Mouse (Mus musculus) heart, embryonic 10.5 days (tissue): ENCODE measurements around the gene Mroh3. TPM values are rescaled to one million over a fixed set of nuclear protein-coding genes. Genes with fewer than 3 reads are reported as not detected.

Experiments
- DNase-seq: peaks from one replicate; pipeline ENCODE4 v3.0.0-alpha.2; 2017; ENCODE audit warnings: low spot score
- H3K27ac ChIP-seq: fragments of 300-500 bp; sonication (generic); 2 replicates; pipeline ENCODE4 v1.5.1; 2016; ENCODE audit warnings: mild to moderate bottlenecking
- H3K27me3 ChIP-seq: fragments of 300-500 bp; sonication (generic); 2 replicates; pipeline ENCODE4 v1.6.1; 2016; ENCODE audit warnings: mild to moderate bottlenecking; ENCODE audit not compliant: poor library complexity, insufficient read depth, severe bottlenecking
- H3K36me3 ChIP-seq: fragments of 300-500 bp; sonication (generic); 2 replicates; pipeline ENCODE4 v1.6.1; 2016; ENCODE audit warnings: mild to moderate bottlenecking, moderate library complexity
- H3K4me1 ChIP-seq: fragments of 300-500 bp; sonication (generic); 2 replicates; pipeline ENCODE4 v1.6.1; 2016; ENCODE audit warnings: mild to moderate bottlenecking
- H3K4me3 ChIP-seq: fragments of 300-500 bp; sonication (generic); 2 replicates; pipeline ENCODE4 v1.5.1; 2016; ENCODE audit warnings: mild to moderate bottlenecking, moderate library complexity
- H3K9me3 ChIP-seq: fragments of 300-500 bp; sonication (generic); 2 replicates; pipeline ENCODE4 v1.6.1; 2016; ENCODE audit warnings: mild to moderate bottlenecking, moderate library complexity
- WGBS: fragments of 180-500 bp; shearing (Covaris S2); methylation state at CpG from one replicate; pipeline ENCODE4 v1.1.7; 2016; 5-methylcytosine and 5-hydroxymethylcytosine counted together
- polyA plus RNA-seq: library from polyadenylated mRNA; unstranded; fragments of >200 nt; fragmentation: Nextera tagmentation; extraction: Ambion mirVana; gene quantifications from 2 replicates; pipeline ENCODE4 v1.2.1, GENCODE M21; 2016

Mroh3 gene
- polyA plus RNA-seq, 1 experiment from 2014 or later: 0.11 TPM

DNA sequence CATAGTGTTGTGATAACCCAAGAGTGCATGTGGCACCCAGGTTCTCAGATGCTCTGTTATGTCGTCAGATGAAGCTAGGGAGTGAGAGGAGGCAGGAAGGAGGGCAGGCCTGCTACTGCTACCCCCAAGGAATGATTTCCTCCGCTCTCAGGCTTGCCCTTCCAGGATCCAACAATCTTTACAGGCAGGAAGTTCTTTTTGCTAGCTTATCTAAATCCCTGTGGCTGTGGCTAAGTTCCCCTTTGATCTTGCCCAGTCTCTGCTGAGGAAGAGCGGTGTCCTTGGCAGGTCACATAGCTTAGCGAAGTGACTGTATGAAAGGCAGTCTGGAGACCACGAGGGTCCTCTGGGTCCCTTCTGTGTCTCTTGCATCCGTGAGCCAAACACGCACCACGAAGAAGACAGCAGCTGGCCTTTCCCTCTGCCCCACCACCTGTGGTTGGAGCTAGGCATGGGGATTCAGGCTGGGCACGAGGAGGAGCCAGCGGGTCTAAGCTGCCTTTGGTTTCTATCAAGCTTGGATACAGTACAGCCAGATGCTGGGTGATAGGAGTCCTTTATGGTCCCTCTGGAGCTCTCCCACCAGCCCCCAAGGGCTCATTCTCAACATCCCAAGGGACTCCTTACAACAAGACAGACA lies 74.3 kb downstream of the Mroh3 start:
- no peak for DNase-seq
- Histone ChIP-seq H3K9me3 (no peaks in the 10 kb centered on the region), H3K4me3 (peak overlapping the region; percentile 29), H3K4me1 (peaks cover 99% of the 10 kb centered on the region), H3K27ac (peak overlapping the region; percentile 97), H3K36me3 (no peaks in the 10 kb centered on the region), H3K27me3 (no peaks in the 10 kb centered on the region)
- 9% methylated on average over 10 of the region's 10 CpGs for WGBS

GRCm38 (mm10) chr1:136137575-136137974 lies 75.1 kb downstream of the Mroh3 start:
- Histone ChIP-seq H3K9me3 (no peaks in the 10 kb centered on the region), H3K27ac (peak overlapping the region; percentile 97), H3K27me3 (peaks cover 6% of the 10 kb centered on the region; the same call in 1 of the 2 replicates), H3K4me3 (peak overlapping the region; percentile 29), H3K36me3 (no peaks in the 10 kb centered on the region), H3K4me1 (peaks cover 99% of the 10 kb centered on the region)
- 8% methylated on average over 4 of the region's 4 CpGs for WGBS
- DNase-seq: peak; percentile 87

DNA sequence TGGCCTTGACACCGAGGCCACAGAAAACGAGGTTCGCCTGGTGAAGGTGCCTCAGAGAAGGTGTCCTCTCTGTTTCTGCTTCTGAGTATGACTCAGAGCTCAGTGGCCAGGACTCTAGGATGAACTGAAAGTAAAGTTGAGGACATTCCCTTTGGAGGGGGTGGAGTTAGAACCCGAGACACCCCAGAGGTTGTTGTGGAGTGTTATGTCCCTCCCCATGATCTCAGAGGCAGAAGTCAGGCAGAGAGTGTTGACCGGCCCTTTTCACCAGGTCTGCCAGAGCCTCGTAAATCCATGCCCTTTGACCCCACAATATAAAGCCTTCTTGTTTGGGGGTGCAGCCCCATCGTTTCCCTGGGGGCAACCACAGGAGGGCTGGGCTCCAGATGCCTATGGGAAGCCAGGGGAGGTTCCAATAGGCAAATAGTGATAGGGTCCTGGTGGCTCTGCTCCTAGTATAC lies 75.5 kb downstream of the Mroh3 start:
- H3K27me3 ChIP-seq: peaks cover 6% of the 10 kb centered on the region; the same call in 1 of the 2 replicates
- H3K4me3 ChIP-seq: no peak overlapping the region
- peak overlapping the region; percentile 97 for H3K27ac ChIP-seq
- H3K36me3 ChIP-seq: no peaks in the 10 kb centered on the region
- DNase-seq: no peak
- peaks cover 99% of the 10 kb centered on the region for H3K4me1 ChIP-seq
- 23% methylated on average over 7 of the region's 7 CpGs for WGBS
- H3K9me3 ChIP-seq: no peaks in the 10 kb centered on the region

- H3K4me1 ChIP-seq: peaks cover 99% of the 10 kb centered on the region
- H3K4me3 ChIP-seq: no peak overlapping the region
- no peaks in the 10 kb centered on the region for H3K36me3 ChIP-seq
- no peaks in the 10 kb centered on the region for H3K9me3 ChIP-seq
- peak overlapping the region; percentile 97 for H3K27ac ChIP-seq
- WGBS: 29% methylated on average over 4 of the region's 4 CpGs
- DNase-seq: no peak
- H3K27me3 ChIP-seq: peaks cover 6% of the 10 kb centered on the region; the same call in 1 of the 2 replicates
Observed at GRCm38 (mm10) chr1:136136547-136136946, 76.1 kb downstream of the Mroh3 start.

GRCm38 (mm10) chr1:136135777-136136444 lies 76.7 kb downstream of the Mroh3 start:
- H3K27me3 ChIP-seq: peaks cover 6% of the 10 kb centered on the region; the same call in 1 of the 2 replicates
- no peaks in the 10 kb centered on the region for H3K9me3 ChIP-seq
- H3K36me3 ChIP-seq: no peaks in the 10 kb centered on the region
- H3K27ac ChIP-seq: peak overlapping the region; percentile 97
- peaks cover 99% of the 10 kb centered on the region for H3K4me1 ChIP-seq
- H3K4me3 ChIP-seq: no peak overlapping the region
- no peak for DNase-seq
- 69% methylated on average over 6 of the region's 6 CpGs for WGBS

DNA sequence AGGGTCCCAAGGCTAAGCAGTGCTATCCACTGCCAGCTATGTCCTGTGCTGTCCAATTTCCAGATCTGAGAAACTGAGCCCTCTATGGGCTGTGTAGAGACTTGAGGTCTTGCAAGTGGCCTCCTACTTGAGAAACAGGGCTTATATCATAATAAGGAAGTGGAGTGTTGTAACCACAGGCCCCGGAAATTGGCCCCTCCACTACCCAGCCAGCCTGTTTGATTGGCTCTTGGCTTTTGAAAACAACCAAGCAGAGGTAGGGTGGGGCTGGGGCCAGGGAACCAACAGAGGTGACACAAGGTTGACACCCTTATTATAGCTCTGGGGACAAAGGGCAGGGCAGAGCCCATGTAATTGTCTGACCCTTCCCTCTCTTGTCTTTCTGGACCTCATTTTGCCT lies 77.6 kb downstream of the Mroh3 start:
- peaks cover 99% of the 10 kb centered on the region for H3K4me1 ChIP-seq
- peak overlapping the region; percentile 66 for H3K27ac ChIP-seq
- H3K36me3 ChIP-seq: no peaks in the 10 kb centered on the region
- 62% methylated on average over 1 of the region's 1 CpGs for WGBS
- H3K27me3 ChIP-seq: peaks cover 9% of the 10 kb centered on the region; the same call in 1 of the 2 replicates
- H3K9me3 ChIP-seq: no peaks in the 10 kb centered on the region
- DNase-seq: peak; percentile 91
- H3K4me3 ChIP-seq: no peak overlapping the region

- Histone ChIP-seq H3K36me3 (no peaks in the 10 kb centered on the region), H3K4me1 (peaks cover 99% of the 10 kb centered on the region), H3K4me3 (no peak overlapping the region), H3K27ac (peak overlapping the region; percentile 66), H3K9me3 (no peaks in the 10 kb centered on the region), H3K27me3 (peaks cover 10% of the 10 kb centered on the region; the same call in 1 of the 2 replicates)
- DNase-seq: no peak
- 44% methylated on average over 2 of the region's 2 CpGs for whole genome bisulfite sequencing
Observed at GRCm38 (mm10) chr1:136134547-136134946, 78.1 kb downstream of the Mroh3 start.

DNA sequence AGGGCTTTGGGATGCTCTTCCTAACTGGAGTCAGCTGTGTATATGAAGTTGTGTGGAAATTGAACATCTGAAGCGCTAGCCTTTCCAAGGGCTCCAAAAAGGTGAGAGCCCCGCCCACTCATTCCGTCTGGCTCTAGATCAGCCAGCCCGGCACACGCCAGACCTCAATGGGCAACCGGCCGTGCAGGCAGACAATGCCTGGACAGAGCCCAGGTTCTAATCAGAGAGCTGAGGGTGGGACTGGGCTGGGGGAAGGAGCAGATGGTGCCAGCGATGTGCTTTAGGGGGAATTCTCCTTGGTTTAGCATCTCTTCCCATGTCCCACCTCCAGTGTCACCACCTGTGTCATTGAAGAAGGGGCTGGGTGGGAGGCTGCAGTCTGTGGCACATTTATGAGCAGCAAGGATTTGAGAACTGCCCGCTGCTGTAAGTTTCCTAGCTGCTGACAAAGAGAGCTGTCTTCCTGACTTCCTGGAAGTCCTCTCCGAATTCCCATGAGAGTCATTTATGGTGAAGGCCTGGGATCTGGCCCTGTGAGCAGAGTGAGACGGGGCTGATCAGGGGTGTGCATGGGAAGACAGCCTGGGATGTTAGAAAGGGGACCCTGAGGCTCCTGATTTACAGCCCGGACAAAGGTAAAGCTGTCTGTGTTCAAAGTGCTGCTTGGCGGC lies 78.9 kb downstream of the Mroh3 start:
- Histone ChIP-seq H3K27ac (peak overlapping the region; percentile 66; the same call in 1 of the 2 replicates), H3K36me3 (no peaks in the 10 kb centered on the region), H3K4me1 (peaks cover 99% of the 10 kb centered on the region), H3K4me3 (peak overlapping the region; percentile 95; the same call in 1 of the 2 replicates), H3K9me3 (no peaks in the 10 kb centered on the region), H3K27me3 (peaks cover 10% of the 10 kb centered on the region; the same call in 1 of the 2 replicates)
- DNase-seq: no peak
- 36% methylated on average over 13 of the region's 13 CpGs for WGBS

DNA sequence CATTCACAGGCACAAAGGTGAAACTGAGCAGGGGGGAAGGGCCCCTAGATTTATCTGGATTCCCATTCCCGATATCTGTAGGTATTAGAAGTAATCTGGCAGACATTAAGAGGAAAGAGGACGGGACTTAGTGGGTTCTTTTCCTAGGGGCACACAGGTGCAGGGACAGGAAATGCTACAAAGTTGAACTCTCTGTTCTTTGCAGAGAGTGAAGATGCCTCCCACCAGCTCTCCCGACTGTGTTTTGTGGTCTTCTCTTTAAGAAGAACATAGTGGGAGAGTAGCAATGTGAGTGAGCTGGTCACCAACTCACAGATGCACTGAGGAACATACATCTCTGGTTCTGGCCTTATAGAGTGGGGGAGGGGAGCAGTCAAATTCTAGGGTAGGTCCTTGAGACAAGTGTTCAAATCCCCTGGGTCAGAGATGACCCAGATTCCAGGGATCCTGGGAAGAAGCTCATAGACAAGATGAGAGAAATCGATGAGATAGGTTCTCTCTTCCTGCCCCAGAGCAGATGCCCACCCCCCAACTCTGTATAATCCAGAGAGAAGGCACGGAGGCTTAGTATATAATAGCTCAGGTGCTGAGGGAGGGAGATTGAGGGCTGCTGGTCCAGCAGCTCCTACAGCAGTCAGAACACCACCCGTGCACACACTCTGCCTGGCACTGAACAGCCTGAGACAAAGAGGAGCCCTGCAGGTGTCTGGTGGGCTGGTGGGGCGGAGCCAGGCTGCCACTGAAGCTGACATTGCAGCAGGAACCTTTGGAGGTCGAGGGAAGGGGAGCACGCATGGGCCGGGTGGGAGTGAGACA lies 80.0 kb downstream of the Mroh3 start:
- H3K4me3 ChIP-seq: peak overlapping the region; percentile 95
- WGBS: 41% methylated on average over 10 of the region's 10 CpGs
- no peaks in the 10 kb centered on the region for H3K36me3 ChIP-seq
- H3K4me1 ChIP-seq: peaks cover 98% of the 10 kb centered on the region
- DNase-seq: no peak
- peak overlapping the region; percentile 91 for H3K27ac ChIP-seq
- H3K9me3 ChIP-seq: no peaks in the 10 kb centered on the region
- H3K27me3 ChIP-seq: peaks cover 10% of the 10 kb centered on the region; the same call in 1 of the 2 replicates

Other genes starting within 250 kb of the Mroh3 start
- gene Igfn1, start 206.5 kb downstream of the Mroh3 start, polyA plus RNA-seq: not detected in 2 replicates
- gene Tmem9, start 204.7 kb downstream of the Mroh3 start, polyA plus RNA-seq: 155 and 166 TPM in 2 replicates
- not detected in 2 replicates for gene Ascl5, start 162.0 kb downstream of the Mroh3 start, polyA plus RNA-seq
- gene Cacna1s, start 160.1 kb downstream of the Mroh3 start, polyA plus RNA-seq: 1.3 and 1.6 TPM in 2 replicates
- gene Kif21b, start 81.4 kb downstream of the Mroh3 start, polyA plus RNA-seq: 4.6 and 5.4 TPM in 2 replicates
- 2.5 and 7.9 TPM in 2 replicates for gene Inava, start 21.4 kb upstream of the Mroh3 start, polyA plus RNA-seq
- not detected in 2 replicates for gene Gpr25, start 48.0 kb upstream of the Mroh3 start, polyA plus RNA-seq
- 7.1 and 10.9 TPM in 2 replicates for gene Camsap2, start 133.3 kb upstream of the Mroh3 start, polyA plus RNA-seq
- 14.6 TPM in 2 replicates for gene Ddx59, start 202.4 kb upstream of the Mroh3 start, polyA plus RNA-seq